Mouse (Mus musculus) spleen, adult 2 months (tissue): ENCODE measurements around the gene Myo3b.

Source experiments
- CTCF ChIP-seq: fragments of 200-500 bp; IDR thresholded peaks from 2 replicates; pipeline ENCODE4 v1.5.1; 2011; ENCODE audit warnings: mild to moderate bottlenecking, inconsistent platforms; ENCODE audit not compliant: insufficient read depth, insufficient read length, insufficient replicate concordance; ENCODE audit errors: extremely low read depth
- POLR2A ChIP-seq: fragments of 200-500 bp; IDR thresholded peaks from 2 replicates; pipeline ENCODE4 v1.6.1; 2011; ENCODE audit warnings: low read depth, low read length, inconsistent platforms

- TF ChIP-seq POLR2A (no peak), CTCF (no peak)
Observed at GRCm38 (mm10) chr2:70214401-70214800, 175.5 kb downstream of the Myo3b start.
